Mouse (Mus musculus): ENCODE data around the gene Svop.

Gene Svop

GRCm38 (mm10) chr5:113993487-113994465, 97.6 kb downstream of the Svop start, which contains the start of gene Ssh1:
Gene Ssh1, minus strand, starts transcription at chr5:113993894.
- peak; percentile 68 for DNase-seq (ENCODE audit: low spot score)

GRCm38 (mm10) chr5:113993031-113993486, 98.3 kb downstream of the Svop start:
- DNase-seq (ENCODE audit: low spot score) = no peak

DNA sequence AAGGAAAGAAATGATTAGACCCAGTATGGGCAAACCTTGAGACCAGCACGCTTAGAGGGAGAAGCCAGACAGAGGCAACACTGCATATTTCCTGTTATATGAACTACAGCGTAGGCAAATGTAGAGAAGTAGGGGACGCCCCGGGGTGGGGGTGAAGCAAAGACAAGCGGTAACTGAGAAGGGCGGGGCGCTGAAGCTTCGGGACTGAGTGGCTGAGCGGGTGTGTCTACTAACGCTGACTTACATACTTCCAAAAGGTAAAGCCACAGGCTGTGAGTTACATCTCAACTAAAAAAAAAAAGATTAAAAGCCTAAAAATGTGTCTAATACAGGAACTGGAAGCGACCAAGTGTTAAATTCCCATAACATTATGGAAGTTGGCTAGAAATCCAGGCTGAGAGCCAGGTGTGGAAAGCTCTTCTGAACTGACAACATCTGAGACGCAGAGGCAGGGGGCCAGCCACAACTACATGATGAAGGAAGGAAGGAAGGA, 99.0 kb downstream of the Svop start:
- no peak for DNase-seq (ENCODE audit: low spot score)

GRCm38 (mm10) chr5:113991141-113991540, 100.2 kb downstream of the Svop start:
- DNase-seq (ENCODE audit: low spot score) = no peak

GRCm38 (mm10) chr5:113990593-113990992, 100.8 kb downstream of the Svop start:
- DNase-seq (ENCODE audit: low spot score) = no peak

GRCm38 (mm10) chr5:113989437-113990024, 101.8 kb downstream of the Svop start:
- DNase-seq (ENCODE audit: low spot score) = no peak

GRCm38 (mm10) chr5:113986182-113986961, 105.0 kb downstream of the Svop start:
- DNase-seq (ENCODE audit: low spot score) = no peak

GRCm38 (mm10) chr5:113985737-113986136, 105.6 kb downstream of the Svop start:
- DNase-seq (ENCODE audit: low spot score) = no peak

- DNase-seq (ENCODE audit: low spot score) = no peak
These were observed 107.2 kb downstream of the Svop start for GRCm38 (mm10) chr5:113984025-113984740.

GRCm38 (mm10) chr5:113983541-113983940, 107.8 kb downstream of the Svop start:
- no peak for DNase-seq (ENCODE audit: low spot score)

DNA sequence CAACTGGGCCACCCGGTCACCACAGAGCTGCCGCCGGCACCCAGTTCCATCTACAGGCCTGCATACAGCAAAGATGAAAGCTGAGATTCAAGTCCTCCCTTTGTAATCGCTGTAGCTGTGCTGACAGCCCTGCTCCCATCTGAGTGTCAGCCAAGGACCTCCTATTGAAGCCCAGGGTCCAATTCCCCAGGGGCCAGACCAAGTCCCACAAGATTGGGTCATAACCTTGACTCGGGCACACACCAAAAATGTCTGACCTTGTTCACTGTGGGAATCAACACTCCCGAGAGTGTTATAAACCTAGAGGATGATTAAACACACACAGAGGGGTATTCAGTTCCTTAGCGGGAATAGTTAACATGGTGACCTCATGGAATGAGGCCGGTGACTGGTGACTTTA, 109.5 kb downstream of the Svop start:
- no peak for DNase-seq (ENCODE audit: low spot score)

DNA sequence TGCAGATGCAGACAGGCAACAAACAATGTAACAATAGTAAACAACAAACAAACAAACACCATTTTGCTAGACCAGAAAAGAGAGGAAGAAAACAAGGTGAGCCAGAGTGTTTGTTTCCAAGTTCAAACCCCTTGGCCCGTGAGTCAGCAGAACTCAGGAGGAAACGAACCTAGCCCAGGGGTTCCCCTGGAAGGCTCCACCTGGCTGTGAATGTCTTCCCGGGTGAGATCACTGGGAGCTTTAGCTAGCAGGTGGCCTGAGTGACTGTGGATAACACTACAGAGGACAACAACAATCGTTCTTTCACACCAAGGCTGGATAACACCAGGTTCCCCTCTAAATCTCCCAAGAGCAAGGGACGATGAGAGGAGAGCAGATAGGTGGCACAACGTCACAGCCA, 110.2 kb downstream of the Svop start:
- DNase-seq (ENCODE audit: low spot score) = no peak

GRCm38 (mm10) chr5:113980511-113980910, 110.9 kb downstream of the Svop start:
- no peak for DNase-seq (ENCODE audit: low spot score)

- DNase-seq (ENCODE audit: low spot score) = no peak
These were observed 114.1 kb downstream of the Svop start for GRCm38 (mm10) chr5:113977309-113977708.
